Mouse (Mus musculus): ENCODE data around the gene Timp2.
"Not testable (repeated sequence)": the region's sequence is repeated elsewhere in the genome, so short reads cannot be mapped to it uniquely, and the experiment has no call there.

The Timp2 gene

DNA sequence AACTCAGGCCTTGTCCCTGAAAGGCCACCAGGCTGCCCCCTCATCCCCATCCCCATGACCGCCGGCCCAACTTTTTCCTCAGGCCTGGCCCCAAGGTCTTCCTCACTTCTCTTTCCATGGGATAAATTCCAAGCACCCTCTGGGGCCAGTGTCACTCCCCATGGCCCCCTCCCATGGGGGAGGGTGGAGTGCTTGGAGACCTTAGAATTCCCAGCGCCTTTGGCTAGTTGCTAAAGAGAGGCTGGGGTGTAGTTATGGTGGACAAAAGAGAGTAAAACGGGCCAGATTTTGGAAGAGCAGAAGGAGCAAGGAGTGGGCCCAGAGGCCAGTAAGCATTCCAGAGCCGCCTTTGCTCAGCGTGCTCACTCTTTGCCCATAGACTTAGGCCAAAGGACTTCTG, at the start of gene Timp2:
TSS of gene Timp2 (minus strand) at position 101 of the 400 bp plus-strand sequence.
- no peak for DNase-seq

DNA sequence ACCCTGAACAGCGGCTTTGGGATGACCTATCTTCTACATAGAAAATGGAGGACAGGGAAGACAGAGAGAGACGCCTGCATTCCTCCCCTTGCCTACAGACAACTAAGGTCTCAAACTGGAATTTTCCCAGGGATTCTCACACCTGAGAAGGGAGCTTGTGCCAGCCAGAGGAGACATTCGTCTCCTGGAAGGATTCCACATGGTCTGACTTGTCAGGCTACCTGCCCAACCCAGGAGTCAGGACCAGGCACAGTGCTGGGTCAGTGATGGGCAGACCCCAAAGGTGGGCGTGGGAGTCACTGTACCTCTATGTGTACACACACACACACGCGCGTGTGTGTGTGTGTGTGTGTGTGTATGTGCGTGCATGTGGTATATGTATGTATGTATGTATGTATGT, 49.8 kb upstream of the Timp2 start:
- DNase-seq: peak; percentile 3

DNA sequence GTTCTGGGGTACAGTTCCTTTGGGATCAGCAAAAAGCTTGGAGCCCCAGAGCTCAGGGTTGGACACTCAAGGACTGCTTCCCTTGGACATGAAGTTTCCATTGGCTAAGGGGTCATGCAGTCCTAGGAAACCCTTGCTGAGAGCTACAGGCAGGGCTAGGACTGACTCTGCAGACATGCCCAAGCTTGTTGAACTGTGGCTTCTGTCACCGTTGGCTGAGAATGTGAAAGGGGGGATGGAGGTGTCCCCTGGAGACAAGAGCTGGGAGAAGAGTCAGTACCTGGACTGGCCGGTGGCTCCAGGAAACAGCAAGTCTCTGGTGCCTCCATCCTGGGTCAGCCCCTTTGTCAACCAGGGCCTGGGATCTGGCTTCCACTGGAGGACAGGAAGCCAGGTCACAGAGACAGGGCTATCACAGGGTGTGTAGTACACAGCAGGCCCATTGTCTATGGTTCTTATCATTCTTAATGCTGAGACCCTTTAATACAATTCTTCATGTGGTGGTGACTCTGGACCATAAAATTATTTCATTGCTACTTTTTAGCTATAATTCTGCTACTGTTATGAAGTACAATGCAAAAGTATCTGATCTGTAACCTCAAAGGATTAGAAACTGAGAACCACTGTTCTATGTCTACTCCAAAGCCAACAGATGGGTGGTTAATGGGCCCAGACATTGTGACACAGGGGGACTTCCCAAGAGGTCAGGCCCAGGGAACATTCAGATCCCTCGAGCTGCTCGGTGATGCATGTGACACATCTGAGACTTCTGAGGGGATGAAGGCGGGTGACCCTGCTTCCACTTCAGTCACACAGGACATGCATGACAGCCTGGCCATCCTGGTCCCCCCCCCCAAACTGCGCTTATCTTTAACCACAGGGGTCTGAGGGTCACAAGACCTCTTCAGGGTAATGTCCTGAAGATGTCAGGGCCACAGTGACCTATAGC, 48.7 kb upstream of the Timp2 start:
- peak; percentile 3 for DNase-seq

DNA sequence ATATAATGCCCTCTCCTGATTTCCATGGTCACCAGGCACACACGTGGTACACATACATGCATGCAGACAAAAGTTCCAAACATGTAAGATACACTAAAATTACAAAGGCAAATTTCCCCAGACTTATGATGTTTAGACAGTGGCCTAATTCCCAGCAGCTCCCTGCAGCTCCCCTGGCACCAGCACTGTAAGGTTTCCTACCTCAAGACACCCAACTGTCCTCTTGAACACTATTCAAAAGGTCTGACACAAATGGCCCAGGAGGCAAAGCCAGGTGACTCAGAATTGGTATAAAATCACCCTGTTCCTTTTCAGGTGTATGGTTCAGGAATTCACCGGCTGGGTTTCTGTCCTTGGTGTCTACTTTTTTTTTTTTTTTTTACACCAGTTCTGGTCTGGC, 47.6 kb upstream of the Timp2 start:
- DNase-seq: no peak

DNA sequence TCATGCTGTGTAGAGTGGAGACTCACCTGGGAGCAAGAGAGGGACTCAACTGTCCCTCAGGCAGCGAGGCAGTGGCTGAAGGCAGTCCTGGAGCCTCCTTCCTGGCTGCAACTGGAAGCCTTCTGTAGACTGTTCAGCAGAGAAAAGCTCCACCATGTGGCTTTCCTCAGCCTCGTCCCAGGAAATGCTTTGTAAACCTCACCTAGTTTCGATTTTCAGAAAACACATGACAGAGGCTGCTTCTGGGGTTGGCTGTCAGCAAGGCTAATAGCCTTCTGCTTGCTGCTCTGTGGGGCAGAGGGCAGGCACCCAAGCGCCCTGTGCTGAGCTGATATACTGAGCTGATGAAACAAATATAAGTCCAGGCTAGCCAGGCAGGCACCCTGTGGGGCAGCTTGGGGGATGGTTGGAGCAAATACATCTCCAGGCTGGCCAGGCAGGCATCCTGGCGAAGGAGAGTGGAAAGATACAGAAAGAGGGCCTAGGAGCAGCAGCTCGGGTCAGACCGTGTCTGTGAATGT, 46.3 kb upstream of the Timp2 start, which contains the start of gene Lgals3bp:
TSS of gene Lgals3bp (minus strand) at position 333 of the 521 bp plus-strand sequence.
- peak; percentile 39 for DNase-seq

DNA sequence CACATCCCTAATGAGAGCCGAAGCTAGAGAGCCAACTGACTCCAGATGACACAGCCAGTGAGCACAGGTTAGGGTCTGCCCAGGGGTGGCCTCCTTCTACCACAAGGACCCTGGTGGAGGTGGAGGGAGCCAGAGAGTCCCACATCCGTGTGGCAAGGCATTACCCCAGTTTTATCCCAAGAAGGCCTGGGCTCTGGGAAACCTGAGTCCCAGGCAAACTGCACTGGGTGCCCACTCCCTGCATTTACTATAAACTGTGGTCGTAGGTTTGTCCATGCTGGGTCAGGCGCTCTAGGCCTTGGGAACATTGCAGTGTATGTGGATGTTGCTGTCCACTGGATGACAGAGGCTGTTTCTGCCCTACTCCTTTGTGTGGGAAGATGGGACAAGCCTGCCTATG, 45.7 kb upstream of the Timp2 start:
- peak; percentile 15 for DNase-seq

DNA sequence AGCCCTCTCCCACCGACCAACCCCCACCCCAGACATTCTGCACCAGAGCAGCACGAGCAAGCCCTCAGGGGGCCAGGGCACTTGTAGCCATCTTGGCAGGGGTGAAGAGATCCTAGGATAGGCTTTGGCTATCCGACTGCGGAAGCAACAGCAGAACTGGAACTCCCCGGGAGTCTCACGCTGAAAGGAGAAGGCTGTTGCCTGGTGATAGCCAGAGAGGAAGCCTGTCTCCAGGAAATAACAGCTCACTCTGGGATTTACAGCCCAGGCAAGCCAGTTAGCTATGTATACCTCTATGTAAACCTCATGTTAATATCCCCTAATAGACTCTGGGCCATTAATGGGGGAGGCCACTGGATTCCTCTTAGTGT, 45.0 kb upstream of the Timp2 start:
- DNase-seq: peak; percentile 13

DNA sequence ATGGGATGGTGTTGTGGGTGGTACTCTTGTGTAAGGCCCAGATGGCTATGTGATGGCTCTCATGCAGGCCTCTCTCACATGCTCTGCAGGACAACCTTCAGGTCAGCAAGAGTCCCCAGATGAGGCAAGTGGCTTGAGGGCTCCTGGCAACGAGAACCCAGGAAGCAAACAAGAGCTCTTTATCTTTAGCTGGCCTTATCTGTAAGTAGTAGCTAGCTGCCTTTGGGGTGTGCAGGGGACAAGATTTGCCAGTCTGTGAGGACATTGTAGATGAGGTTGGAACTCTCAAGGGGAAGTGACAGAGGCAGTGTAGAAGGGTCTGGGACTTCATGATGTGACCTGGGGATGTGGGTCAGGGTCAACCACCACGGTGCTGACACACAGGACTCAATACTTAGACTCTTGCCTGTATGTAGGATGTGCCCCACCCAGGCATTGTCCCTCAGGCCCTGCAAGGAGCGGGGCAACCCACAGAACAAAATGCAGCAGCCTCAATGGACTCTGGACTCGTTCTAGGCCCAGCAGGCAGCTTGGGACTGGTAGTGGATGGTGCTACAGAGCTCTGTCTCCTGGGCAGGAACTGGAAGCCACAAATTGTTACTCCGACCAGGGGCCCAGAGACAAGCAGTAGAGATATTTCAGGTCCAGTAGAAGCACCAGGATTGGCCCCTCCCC, 44.5 kb upstream of the Timp2 start:
- DNase-seq: peak; percentile 3

DNA sequence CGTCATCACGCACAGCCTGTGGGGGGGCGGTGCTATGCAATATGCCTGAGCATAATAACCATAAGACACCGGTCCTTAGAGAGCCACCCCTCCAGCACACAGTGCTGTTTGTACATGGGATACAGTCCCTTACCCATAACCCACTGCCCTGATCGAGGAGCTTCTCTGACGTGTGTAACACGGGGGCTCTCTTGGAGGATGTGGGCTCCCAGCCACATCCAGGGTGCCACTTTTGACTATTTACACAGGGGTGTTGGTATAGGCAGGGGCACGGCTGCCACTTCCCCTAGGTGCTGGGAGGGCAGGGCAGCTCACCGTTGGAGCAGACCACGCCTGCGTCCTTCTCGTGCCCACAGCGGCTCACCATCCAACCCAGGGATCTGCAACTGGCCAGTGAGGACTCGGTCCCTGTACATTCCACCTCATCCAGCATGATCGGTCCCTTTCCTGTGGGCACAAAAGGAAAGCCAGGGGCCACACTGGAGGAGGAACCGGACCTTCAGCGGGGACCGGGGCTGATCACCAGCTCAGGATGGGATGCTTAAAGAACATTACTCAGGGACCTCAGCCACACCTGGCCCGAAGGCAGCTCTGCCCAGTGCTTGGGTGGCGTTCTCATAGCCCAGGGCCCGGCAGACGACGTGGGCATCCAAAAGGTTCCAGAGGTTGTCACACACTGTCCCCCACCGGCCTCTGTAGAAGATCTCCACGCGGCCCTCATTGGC, 42.4 kb upstream of the Timp2 start:
- DNase-seq: peak; percentile 4

DNA sequence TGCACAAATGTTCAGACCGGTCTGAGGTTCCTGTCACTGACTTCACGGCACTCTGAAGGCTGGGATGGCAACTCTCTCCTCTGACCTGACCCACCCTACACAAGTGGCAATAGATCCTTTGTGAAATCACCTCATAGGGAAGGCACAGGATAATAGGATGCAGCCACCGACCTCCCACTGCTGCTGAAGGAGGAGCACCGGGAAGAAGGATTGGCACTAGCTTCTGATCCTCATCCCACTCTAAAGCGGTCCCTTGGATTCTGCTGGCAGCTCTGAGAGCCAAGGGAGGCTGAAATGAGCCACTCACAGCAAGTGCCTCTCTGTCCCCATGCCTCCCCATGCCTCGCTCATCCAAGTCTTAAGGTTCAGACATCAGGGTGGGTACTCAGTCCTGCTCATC, 39.0 kb upstream of the Timp2 start:
- peak; percentile 3 for DNase-seq

DNA sequence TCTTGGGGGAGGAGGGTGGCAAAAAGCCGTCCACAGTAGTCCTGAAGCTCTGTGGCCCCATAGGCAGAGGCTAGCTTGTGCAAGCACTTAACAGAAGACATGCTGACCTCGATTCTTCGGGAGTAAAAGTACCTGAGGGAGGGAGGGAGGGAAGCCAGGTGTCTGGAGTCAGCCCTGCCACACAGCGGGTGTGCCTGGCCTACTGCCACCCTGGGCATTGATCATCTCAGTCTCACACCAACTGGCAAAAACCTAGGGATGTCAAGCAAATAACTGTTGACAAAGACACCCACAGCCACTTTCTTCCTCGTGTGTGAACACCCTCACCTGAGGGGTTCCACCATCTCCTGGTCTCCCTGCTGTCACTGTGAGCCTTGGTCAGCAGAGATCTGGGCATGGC, 38.5 kb upstream of the Timp2 start:
- DNase-seq: no peak

DNA sequence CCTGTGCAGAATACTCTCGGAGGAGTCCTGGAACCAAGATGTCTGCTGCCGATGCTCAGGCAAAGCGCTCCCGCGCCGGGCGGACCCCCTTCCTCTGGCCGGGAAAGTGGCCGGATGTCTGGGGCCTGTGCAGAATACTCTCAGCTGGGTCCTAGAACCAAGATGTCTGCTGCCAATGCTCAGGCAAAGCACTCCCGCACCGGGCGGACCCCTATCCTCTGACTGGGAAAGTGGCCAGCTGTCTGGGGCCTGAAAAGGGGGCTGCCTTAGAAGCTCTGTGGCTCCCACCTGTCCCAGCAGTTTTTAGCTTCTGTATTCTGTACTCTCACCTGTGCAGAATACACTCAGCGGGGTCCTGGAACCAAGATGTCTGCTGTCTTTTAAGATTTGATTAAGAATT, 32.3 kb upstream of the Timp2 start:
- DNase-seq: not testable (repeated sequence)

DNA sequence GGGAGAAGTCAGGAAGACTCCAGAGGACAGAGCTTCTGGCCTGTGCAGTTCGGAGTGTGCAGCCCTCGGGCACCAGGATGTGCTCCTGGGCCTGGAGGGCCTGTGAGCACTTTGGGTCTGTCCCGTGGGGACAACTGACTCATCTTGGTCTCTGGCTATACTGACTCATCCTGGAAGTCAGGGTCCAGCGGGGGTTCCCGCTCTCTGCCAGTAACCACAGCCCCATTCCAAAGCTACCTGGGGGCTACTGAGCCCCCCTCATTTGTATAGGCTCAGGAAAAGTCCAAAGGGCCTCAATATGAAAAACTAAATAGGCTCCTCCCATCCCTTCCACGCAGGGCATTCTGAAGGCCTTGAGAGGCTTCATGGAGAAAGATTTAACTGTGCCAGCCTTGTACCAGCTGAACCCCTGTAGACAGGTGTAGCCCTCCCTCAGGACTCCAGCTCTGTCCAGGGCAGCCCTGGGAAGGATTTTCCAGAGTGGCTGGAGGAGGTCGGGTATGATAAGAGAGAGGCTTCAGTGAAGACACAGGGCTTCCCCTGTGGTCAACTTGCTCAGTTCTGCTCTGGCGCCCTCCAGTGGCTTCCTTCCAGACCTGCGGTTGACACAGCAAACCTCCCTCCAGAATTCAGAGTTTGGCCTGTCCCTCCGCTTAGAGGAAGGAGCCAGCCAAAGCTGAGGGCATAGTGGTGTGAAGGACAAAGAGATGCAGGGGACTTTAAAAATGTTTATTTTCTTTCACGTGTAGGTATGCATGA, 23.9 kb upstream of the Timp2 start:
- peak; percentile 91 for DNase-seq

DNA sequence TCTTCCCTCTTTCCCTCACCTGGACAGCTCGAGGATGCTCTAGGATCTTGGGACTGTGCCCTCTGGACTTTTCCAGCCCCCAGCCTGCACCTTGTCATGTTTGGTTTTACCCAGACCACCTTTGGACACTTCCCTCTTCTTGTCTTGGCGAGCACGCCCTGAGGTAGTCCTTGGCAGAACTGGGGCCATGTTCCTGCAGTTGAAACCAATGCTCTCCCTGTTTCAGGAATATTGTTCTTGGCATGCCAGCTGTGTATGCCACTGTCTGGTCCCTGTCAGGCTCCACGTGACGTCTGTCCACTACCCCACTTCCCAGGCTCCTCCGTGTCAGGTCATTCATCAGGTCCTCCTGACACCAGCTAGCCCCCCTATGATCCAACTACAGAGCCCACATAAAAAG, 23.1 kb upstream of the Timp2 start:
- DNase-seq: no peak

DNA sequence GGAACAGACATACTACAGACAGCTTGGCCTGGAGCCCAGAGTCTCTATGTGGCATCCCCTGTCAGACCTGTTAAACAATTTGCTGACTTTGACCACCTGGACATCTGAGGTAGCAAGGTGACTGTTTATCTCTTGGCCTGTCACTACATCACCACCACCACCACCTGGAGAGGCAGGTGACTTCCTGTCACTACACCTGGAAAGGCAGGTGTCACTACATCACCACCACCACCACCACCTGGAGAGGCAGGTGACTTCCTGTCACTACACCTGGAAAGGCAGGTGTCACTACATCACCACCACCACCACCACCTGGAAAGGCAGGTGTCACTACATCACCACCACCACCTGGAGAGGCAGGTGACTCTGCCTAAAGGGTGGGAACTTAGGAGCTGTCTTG, 20.8 kb upstream of the Timp2 start:
- not testable (repeated sequence) for DNase-seq

DNA sequence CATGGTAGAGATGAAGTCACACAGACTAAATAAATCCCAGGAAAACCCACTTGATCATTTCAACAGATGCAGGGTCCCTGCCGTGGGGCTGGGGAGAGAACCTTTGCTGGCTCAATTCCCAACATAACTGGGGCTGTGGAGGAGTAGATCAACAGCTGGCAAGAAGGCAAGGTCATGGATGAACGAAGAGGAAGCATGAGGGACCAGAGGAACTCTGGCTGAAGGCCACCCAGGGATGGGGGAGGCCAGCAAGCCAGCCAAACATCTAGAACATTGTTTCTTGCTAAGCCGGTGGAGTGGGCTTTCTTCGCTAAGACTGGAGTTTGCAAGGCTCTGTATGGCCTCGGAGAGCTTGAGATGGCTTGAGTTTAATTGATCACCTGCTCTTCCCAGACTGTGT, 20.3 kb upstream of the Timp2 start:
- DNase-seq: peak; percentile 3

DNA sequence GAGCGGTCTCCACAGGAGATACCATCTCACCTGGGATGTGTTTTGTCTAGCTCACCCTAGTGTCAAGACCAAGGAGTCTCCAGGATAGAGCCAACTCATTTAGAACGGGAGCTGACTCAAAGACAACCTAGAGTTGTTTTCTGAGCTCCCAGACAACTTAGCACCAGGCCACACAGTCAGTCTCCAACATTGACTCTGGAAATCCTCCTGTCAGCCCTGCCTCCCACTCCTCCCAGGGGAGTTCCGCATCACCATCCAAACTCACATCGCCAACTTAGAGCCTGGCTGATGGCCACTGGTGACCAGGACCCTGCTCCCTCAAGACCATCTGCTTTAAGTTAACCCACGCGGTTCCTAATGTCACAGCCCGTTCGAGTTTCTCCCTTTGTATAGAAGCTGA, 19.9 kb upstream of the Timp2 start:
- DNase-seq: no peak

DNA sequence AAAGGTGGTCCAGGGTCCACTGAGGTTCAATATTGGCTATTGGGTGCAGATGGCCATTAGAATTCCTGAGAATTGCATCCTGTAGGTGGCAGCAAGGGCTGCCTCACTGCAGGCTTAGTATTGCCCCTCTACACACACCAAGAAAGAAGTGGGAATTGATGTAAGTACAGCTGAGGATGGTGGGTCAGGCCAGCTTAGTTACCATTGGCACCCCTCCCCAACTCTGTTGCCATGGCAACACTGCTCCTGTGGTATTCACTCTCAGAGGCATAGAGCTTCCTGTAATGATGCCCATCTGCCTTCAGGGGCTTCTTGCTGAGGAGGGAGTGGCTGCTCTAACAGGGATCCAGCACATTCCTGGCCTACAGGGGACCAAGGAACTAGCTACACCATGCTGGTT, 19.5 kb upstream of the Timp2 start:
- peak; percentile 34 for DNase-seq

DNA sequence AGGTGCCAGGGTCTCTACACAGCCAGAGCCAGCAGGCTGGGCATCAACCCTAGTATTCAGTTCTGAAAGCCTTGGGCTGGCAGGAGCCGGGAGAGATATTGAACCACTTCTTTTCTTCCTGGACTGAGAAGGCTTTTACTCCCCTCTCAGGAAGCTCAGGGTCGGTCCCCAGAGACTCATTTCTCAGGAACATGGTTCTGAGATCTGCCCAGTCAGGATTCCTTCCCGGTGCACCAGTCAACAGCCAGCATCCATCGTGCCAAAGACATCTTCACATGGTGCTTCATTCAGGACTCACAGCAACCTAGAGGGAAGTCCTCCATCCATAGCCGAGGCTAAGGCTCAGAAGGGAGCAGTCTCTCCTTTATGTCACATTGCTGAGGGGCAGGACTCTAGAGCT, 19.0 kb upstream of the Timp2 start:
- DNase-seq: no peak

DNA sequence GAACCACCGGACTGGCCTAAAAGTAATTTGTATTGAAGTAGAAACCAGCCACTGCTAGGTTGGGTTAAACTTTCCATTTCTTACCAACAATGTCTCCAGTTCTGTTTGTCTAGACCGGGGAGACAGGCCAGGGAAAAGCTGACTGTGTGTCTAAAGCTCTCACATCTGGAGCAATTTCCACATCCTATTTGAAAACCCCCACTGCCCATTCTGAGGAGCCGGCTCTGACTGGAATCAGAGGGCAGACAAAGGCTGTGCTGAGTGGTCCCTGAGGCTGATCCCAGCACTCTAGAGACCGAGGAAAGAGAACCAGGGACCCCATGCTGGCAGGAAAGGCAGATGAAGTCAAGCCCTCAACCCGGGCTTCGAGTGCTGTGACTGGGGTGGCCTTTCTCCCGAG, 17.1 kb upstream of the Timp2 start:
- no peak for DNase-seq

DNA sequence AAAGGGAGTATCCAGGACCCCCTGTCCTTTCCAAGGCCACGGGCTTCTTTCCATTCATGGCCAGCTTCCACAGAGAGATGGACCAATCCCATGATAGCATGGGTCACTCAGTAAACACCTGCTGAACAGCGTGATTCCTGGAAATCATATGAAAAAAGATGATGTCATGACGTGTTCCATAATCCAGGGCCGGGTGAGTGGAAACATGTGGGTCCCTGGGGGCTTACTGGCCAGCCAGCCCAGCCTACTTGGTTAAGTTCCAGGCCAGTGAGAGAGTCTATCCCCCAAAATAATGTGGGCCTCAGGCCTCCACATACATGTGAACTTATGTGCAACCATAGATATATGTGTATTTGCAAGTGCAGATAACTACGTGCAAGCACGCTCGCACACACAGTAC, 16.3 kb upstream of the Timp2 start:
- no peak for DNase-seq

DNA sequence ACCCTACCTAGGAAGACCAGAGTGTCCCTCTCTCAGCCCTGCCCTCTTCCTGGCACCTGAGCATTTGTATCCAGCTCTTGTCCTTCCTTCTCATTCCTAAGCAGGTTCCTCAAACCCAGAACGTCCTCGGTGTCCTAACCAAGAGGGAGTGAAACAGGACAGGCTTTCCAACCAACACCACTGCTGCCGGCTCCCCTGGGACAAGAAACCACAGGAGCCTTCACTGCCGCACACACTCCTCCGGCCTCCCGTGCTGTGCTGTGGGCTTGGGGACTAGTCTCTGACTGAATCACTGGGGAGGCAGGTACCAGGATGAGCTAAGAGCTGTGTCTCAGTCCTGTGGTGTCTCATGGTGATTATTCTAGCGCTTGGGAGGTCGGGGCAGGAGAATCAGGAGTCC, 14.1 kb upstream of the Timp2 start:
- no peak for DNase-seq

DNA sequence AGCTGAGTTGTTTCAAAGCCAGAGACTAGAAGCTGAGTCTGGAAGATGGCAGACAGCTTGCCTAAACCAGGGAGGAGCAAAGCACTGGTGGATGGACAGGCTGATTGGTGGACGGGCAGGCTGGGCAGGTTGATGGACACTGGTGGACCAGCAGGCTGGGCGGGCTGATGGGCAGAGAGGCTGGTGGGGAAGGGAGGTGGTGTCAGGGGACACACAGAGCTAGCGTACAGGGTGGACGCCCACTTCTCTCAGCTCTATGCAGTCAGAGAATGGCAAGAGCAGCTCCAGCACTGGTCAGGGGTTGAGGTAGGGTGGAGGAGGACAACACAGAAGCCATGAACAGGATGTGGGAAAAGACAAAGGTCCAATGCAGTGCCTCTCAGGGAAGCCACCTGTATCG, 13.7 kb upstream of the Timp2 start:
- DNase-seq: no peak

Data from right cerebral cortex, postnatal 14 days (tissue).